Mouse (Mus musculus) limb, embryonic 11.5 days (tissue): Measurements from ENCODE around the gene BC049352. TPM values are rescaled to one million over a fixed set of nuclear protein-coding genes. Genes with fewer than 3 reads are reported as not detected.

Experiments
- ATAC-seq: fragments of 200-750 bp; cut with Nextera tagmentation; 2 replicates; pipeline ENCODE4 v1.8.0; 2017; ENCODE audit warnings: low read depth; ENCODE audit not compliant: insufficient number of reproducible peaks, low FRiP score, low TSS enrichment
- DNase-seq: peaks from one replicate; pipeline ENCODE4 v3.0.0-alpha.2; 2015; ENCODE audit warnings: low spot score
- H3K27ac ChIP-seq: fragments of 300-500 bp; sonication (generic); replicated peaks from 2 replicates; pipeline ENCODE4 v1.5.1; 2014; ENCODE audit warnings: low read depth, mild to moderate bottlenecking, low read length
- H3K27me3 ChIP-seq: fragments of 300-500 bp; sonication (generic); 2 replicates; pipeline ENCODE4 v1.6.1; 2014; ENCODE audit warnings: mild to moderate bottlenecking, low read length, mixed read lengths; ENCODE audit not compliant: control insufficient read depth, insufficient read depth
- H3K36me3 ChIP-seq: fragments of 300-500 bp; sonication (generic); 2 replicates; pipeline ENCODE4 v1.6.1; 2014; ENCODE audit warnings: mild to moderate bottlenecking, low read length, moderate library complexity, mixed read lengths; ENCODE audit not compliant: control insufficient read depth, insufficient read depth
- H3K4me1 ChIP-seq: fragments of 300-500 bp; sonication (generic); 2 replicates; pipeline ENCODE4 v1.6.1; 2014; ENCODE audit warnings: low read length, mixed read lengths; ENCODE audit not compliant: control insufficient read depth, insufficient read depth
- H3K4me2 ChIP-seq: fragments of 300-500 bp; sonication (generic); 2 replicates; pipeline ENCODE4 v1.6.1; 2014; ENCODE audit warnings: low read depth, mild to moderate bottlenecking, moderate library complexity; ENCODE audit not compliant: severe bottlenecking
- H3K4me3 ChIP-seq: fragments of 300-500 bp; sonication (generic); 2 replicates; pipeline ENCODE4 v1.5.1; 2014; ENCODE audit warnings: low read depth, low read length
- H3K9ac ChIP-seq: fragments of 300-500 bp; sonication (generic); 2 replicates; pipeline ENCODE4 v1.6.1; 2014; ENCODE audit warnings: mild to moderate bottlenecking, low read length
- H3K9me3 ChIP-seq: fragments of 300-500 bp; sonication (generic); 2 replicates; pipeline ENCODE4 v1.6.1; 2016; ENCODE audit warnings: low read length; ENCODE audit not compliant: control insufficient read depth
- WGBS: fragments of 180-500 bp; shearing (Covaris S2); extraction: QIAGEN DNeasy Blood & Tissue Kit; methylation state at CpG from one replicate; pipeline ENCODE4 v1.1.7; 2014; 5-methylcytosine and 5-hydroxymethylcytosine counted together
- polyA plus RNA-seq: library from polyadenylated mRNA; unstranded; fragments of >200 nt; fragmentation: Nextera tagmentation; extraction: Ambion mirVana; gene quantifications from 2 replicates; pipeline ENCODE4 v1.2.1, GENCODE M21; 2014

The BC049352 gene
- polyA plus RNA-seq, 1 experiment from 2014 or later, result not detected

DNA sequence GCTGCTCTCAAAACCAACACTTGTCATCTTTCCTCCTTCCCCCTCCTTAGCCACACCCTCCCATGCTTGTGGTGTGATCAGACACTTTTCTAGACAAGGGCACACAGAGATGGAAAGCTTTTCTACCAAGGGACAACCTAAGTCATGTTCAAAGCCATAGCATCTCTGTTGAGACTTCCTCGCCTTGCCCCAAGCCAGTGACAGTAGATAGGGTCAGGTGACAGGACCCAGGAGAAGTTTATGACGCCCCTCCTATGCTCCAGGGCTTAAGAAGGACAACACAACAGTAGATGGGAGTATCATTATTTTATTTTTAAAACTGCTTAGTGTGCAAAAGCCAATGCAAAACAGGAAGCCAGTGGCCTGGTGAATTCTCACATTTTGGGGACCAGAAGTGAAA, 65.7 kb downstream of the BC049352 start:
- no peaks in the 10 kb centered on the region for H3K9me3 ChIP-seq
- no peaks in the 10 kb centered on the region for H3K27me3 ChIP-seq
- 74% methylated on average over 2 of the region's 2 CpGs for WGBS
- H3K4me3 ChIP-seq, result no peak overlapping the region
- no peak overlapping the region for H3K27ac ChIP-seq
- DNase-seq (no peak), ATAC-seq (no peak)
- no peak overlapping the region for H3K9ac ChIP-seq
- H3K4me2 ChIP-seq, result no peak overlapping the region
- no peaks in the 10 kb centered on the region for H3K4me1 ChIP-seq
- H3K36me3 ChIP-seq, result no peaks in the 10 kb centered on the region

DNA sequence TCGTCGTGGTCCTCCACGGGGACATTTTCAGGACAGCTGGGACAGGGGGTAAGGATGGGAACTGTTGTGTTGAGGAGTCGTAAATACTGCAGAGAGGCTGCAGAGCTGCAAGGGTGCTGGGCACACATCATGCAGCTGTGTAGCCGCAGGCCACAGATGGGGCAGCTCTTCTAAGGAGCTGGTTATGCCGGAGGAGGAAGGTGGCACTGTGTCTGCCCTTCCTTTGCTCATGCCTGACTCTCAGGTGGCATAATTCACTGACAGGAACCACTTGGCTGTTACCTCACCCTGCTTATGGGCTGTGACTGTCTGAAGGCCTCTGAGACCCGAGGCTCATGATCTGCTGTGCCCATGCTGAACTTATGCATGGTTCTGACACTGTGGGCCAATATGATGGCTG, 68.5 kb downstream of the BC049352 start:
- H3K4me2 ChIP-seq, result no peak overlapping the region
- ATAC-seq (no peak), DNase-seq (no peak)
- no peak overlapping the region for H3K4me3 ChIP-seq
- H3K27me3 ChIP-seq, result no peaks in the 10 kb centered on the region
- WGBS, result 83% methylated on average over 7 of the region's 7 CpGs
- H3K9ac ChIP-seq, result no peak overlapping the region
- no peaks in the 10 kb centered on the region for H3K36me3 ChIP-seq
- no peaks in the 10 kb centered on the region for H3K4me1 ChIP-seq
- H3K27ac ChIP-seq, result no peak overlapping the region
- H3K9me3 ChIP-seq, result no peaks in the 10 kb centered on the region

DNA sequence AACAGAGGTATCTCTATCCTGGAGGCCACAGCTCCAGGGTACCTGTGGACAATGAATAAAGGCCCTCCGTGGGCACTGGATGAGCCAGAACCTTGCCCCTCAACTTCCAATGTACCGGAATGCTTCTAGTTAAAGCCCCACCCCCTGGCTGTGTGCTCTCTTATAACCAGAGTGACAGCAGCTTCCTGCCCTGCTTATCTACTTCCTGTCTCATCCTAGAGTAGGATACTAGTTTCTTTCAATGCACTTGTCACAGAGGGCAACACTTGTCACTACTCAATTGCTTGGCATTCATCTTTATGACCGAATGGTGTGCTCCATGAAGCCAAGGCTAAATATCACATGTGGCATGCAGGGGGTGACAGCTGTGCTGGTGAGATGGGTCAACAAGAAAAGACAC, 69.5 kb downstream of the BC049352 start:
- H3K4me3 ChIP-seq, result no peak overlapping the region
- H3K36me3 ChIP-seq, result no peaks in the 10 kb centered on the region
- WGBS, result 80% methylated on average over 3 of the region's 3 CpGs
- no peak overlapping the region for H3K9ac ChIP-seq
- DNase-seq, result no peak
- H3K4me2 ChIP-seq, result no peak overlapping the region
- ATAC-seq, result no peak
- H3K27me3 ChIP-seq, result no peaks in the 10 kb centered on the region
- H3K27ac ChIP-seq, result no peak overlapping the region
- H3K4me1 ChIP-seq, result no peaks in the 10 kb centered on the region
- no peaks in the 10 kb centered on the region for H3K9me3 ChIP-seq

DNA sequence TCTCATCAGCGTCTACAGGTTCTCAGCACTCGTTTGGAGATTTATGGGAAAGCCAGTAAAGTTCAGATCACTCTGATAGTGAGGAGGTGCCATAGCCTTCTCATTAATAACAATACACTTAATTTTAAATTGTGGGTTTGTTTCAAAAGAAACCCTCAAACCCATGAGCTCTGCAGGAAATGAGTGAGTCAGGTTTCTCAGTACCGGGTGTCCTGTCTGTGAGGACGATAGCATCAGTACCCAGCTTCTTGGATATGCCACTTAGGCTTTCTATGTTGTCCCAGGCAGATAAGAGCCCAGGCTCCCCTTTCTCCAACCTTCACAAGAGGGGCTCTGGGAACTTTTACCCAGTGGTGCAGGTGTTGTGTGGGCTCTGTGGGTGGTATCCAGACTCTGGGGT, 70.2 kb downstream of the BC049352 start:
- H3K27ac ChIP-seq, result no peak overlapping the region

DNA sequence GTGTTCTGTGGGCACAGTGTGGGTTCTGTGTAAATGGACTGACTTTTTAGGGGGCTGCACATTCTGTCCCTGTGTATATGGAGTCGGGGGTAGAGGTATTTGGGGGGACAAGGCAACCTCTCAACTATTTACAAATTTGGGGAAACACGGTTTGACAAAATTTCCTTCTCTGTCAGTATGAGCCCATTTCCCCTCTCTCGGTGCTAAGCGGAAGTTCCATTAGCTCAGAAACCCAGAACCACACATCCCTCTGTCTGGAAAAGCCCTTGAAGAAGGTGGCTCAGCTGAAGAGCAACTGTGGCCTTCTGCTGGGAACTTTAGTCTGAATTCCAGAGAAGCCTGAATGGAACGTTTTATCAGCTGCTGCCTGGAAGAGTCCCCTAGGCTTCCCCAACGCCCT, 70.6 kb downstream of the BC049352 start:
- Histone ChIP-seq H3K36me3 (no peaks in the 10 kb centered on the region), H3K4me3 (no peak overlapping the region), H3K4me2 (no peak overlapping the region), H3K9ac (no peak overlapping the region), H3K27ac (no peak overlapping the region), H3K4me1 (no peaks in the 10 kb centered on the region), H3K27me3 (no peaks in the 10 kb centered on the region), H3K9me3 (no peaks in the 10 kb centered on the region)
- 72% methylated on average over 6 of the region's 6 CpGs for whole genome bisulfite sequencing
- DNase-seq, result no peak
- no peak for ATAC-seq

More for the DNA sequence above, 70.2 kb downstream of the BC049352 start:
- Histone ChIP-seq H3K4me2 (no peak overlapping the region), H3K4me1 (no peaks in the 10 kb centered on the region), H3K4me3 (no peak overlapping the region), H3K9ac (no peak overlapping the region), H3K9me3 (no peaks in the 10 kb centered on the region), H3K36me3 (no peaks in the 10 kb centered on the region), H3K27me3 (no peaks in the 10 kb centered on the region)
- WGBS, result 66% methylated on average over 4 of the region's 4 CpGs
- DNase-seq (no peak), ATAC-seq (no peak)

DNA sequence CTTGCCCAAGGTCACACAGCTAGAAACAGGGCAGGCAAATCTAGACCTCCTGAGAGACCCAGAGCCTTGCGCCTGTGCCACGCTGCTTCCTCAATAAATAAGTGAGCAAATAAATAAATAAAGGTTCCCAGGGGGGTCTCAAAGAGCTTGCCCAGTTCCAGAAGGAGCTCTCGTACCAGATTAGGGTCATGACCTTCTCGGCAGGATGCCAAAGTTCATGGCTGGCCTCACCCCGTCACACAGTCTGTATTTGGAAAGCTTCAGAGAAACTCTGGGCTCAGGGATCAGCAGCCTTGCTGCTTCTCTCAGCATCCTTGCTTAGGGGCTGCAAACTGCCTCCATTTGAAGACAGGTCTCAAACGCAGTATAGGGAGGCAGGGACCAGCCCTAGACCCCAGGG, 72.2 kb downstream of the BC049352 start:
- no peak for DNase-seq
- Histone ChIP-seq H3K36me3 (no peaks in the 10 kb centered on the region), H3K4me2 (no peak overlapping the region), H3K4me1 (no peaks in the 10 kb centered on the region), H3K4me3 (no peak overlapping the region), H3K27ac (no peak overlapping the region), H3K9ac (no peak overlapping the region), H3K9me3 (no peaks in the 10 kb centered on the region), H3K27me3 (no peaks in the 10 kb centered on the region)
- WGBS, result 32% methylated on average over 6 of the region's 6 CpGs
- ATAC-seq, result no peak

DNA sequence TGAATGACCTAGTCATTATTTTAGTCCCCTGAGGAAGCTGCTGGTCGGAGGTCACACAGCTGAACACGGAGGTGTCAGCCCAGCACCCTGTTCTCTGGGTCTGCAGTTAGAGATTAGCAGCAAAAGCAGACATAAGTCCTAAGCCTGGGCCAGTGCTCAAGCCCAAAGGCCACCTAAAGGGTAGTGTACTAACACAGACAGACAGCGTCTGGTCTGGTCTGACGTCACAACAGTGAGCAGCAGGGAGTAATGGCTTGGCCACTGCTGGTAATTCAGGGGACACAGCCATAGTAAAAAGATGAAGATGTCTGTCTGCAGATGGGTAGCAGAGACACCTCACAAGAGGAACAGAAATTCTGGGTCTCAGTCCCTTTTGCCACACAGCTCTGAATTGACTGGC, 72.8 kb downstream of the BC049352 start:
- H3K36me3 ChIP-seq, result no peaks in the 10 kb centered on the region
- no peak overlapping the region for H3K9ac ChIP-seq

DNA sequence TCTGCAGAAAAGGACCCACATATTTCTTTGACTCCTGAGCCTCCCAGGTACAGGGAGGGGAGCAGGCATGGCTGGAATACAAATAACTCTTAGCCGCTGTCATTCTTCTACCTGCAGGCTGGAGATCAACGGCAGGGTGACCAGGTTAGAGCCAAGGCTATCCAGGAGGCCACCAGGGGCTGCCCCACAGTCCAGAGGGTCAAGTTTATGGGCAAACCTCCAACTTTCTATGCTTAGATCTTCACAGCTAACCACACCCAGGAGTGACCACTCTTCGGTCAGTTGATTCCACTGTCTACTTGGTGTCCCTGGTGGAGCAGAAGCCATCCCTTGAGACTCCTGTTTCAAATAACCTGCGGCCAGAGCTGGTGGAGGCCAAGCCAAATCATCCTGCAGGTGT, 73.6 kb downstream of the BC049352 start:
- Histone ChIP-seq H3K9me3 (no peaks in the 10 kb centered on the region), H3K9ac (no peak overlapping the region), H3K27ac (no peak overlapping the region), H3K4me3 (no peak overlapping the region), H3K4me1 (no peaks in the 10 kb centered on the region), H3K36me3 (no peaks in the 10 kb centered on the region), H3K4me2 (no peak overlapping the region), H3K27me3 (no peaks in the 10 kb centered on the region)
- no peak for DNase-seq
- 94% methylated on average over 4 of the region's 4 CpGs for WGBS
- no peak for ATAC-seq

More for the DNA sequence above, 72.8 kb downstream of the BC049352 start:
- Histone ChIP-seq H3K4me3 (no peak overlapping the region), H3K27me3 (no peaks in the 10 kb centered on the region), H3K4me1 (no peaks in the 10 kb centered on the region), H3K27ac (no peak overlapping the region), H3K9me3 (no peaks in the 10 kb centered on the region), H3K4me2 (no peak overlapping the region)
- WGBS, result 55% methylated on average over 4 of the region's 4 CpGs
- ATAC-seq, result no peak
- DNase-seq, result no peak

DNA sequence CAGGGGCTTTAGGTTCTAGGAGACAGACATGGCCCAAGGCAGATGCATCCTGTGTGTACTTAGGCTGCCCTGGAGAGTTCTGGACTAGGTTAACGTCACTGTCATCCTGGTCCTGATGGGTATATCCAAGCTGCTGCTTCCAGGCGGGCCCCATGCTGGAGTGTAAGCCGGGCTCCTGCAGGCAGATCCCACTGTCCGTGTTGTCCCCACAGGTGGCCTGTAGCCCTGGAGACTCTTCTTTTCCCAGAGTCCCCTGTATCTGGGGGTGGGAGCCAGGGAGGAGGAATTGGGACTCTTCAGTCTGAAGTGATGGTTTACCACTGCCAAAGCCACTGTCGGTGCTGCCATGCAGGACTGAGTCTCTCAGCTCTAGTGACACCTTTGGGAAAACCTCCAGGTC, 74.2 kb downstream of the BC049352 start:
- ATAC-seq (no peak), DNase-seq (no peak)
- no peaks in the 10 kb centered on the region for H3K36me3 ChIP-seq
- no peaks in the 10 kb centered on the region for H3K4me1 ChIP-seq
- no peak overlapping the region for H3K4me3 ChIP-seq
- H3K27me3 ChIP-seq, result no peaks in the 10 kb centered on the region
- H3K9ac ChIP-seq, result no peak overlapping the region
- no peak overlapping the region for H3K4me2 ChIP-seq
- H3K9me3 ChIP-seq, result no peaks in the 10 kb centered on the region
- no peak overlapping the region for H3K27ac ChIP-seq
- WGBS, result 89% methylated on average over 5 of the region's 5 CpGs
